Mouse (Mus musculus) myocyte (in vitro differentiated cells): ENCODE results near the gene Smpd3. TPM values are rescaled to one million over a fixed set of nuclear protein-coding genes. Genes with fewer than 3 reads are reported as not detected.

ENCODE experiments used
- H3K27me3 ChIP-seq: one replicate; pipeline ENCODE4 v1.6.1; 2011; ENCODE audit not compliant: control insufficient read depth, insufficient read depth, insufficient read length
- H3K36me3 ChIP-seq: one replicate; pipeline ENCODE4 v1.6.1; 2011; ENCODE audit not compliant: control insufficient read depth, insufficient read depth
- H3K4me2 ChIP-seq: one replicate; pipeline ENCODE4 v1.6.1; 2011; ENCODE audit warnings: low read depth, control low read depth
- H3K4me3 ChIP-seq: one replicate; pipeline ENCODE4 v1.5.1; 2011; ENCODE audit warnings: mild to moderate bottlenecking, control low read depth, moderate library complexity
- H3K79me2 ChIP-seq: one replicate; pipeline ENCODE4 v1.6.1; 2011; ENCODE audit not compliant: control insufficient read depth, insufficient read depth
- H3ac ChIP-seq: one replicate; pipeline ENCODE4 v1.6.1; 2011; ENCODE audit not compliant: control insufficient read depth, insufficient read length
- CEBPB ChIP-seq: IDR thresholded peaks from 2 replicates; pipeline ENCODE4 v1.6.1; 2011; ENCODE audit warnings: mild to moderate bottlenecking, moderate library complexity; ENCODE audit not compliant: poor library complexity, insufficient read depth, severe bottlenecking
- E2F4 ChIP-seq: IDR thresholded peaks from one replicate; pipeline ENCODE4 v1.6.1; 2011; ENCODE audit warnings: mild to moderate bottlenecking, control low read depth, moderate library complexity; ENCODE audit not compliant: insufficient read depth
- MAX ChIP-seq: IDR thresholded peaks from one replicate; pipeline ENCODE4 v1.6.1; 2011; ENCODE audit warnings: low read depth, mild to moderate bottlenecking, control low read depth
- MYOD1 ChIP-seq, 3 experiments: IDR thresholded peaks; one replicate each; pipeline ENCODE4 v1.6.1; 2011; ENCODE audit warnings: control low read depth in 2 of 3, low read depth in 2 of 3, mild to moderate bottlenecking in 2 of 3, moderate library complexity in 1 of 3; ENCODE audit not compliant: insufficient read length in 2 of 3, control insufficient read depth in 1 of 3
- MYOG ChIP-seq, 3 experiments: IDR thresholded peaks; one replicate each; pipeline ENCODE4 v1.6.1; 2011; ENCODE audit warnings: control low read depth in 2 of 3, low read depth in 2 of 3, mild to moderate bottlenecking in 2 of 3; ENCODE audit not compliant: insufficient read length in 2 of 3, control insufficient read depth in 1 of 3, insufficient read depth in 1 of 3
- POLR2A ChIP-seq: IDR thresholded peaks from one replicate; pipeline ENCODE4 v1.6.1; 2011; ENCODE audit warnings: low read depth, mild to moderate bottlenecking, control low read depth, moderate library complexity; ENCODE audit not compliant: insufficient read length
- POLR2AphosphoS2 ChIP-seq: IDR thresholded peaks from one replicate; pipeline ENCODE4 v1.6.1; 2011; ENCODE audit warnings: low read depth, control low read depth; ENCODE audit not compliant: insufficient read length
- REST ChIP-seq: IDR thresholded peaks from one replicate; pipeline ENCODE4 v1.6.1; 2011; ENCODE audit warnings: mild to moderate bottlenecking, control low read depth, moderate library complexity; ENCODE audit not compliant: insufficient read depth, insufficient read length
- SRF ChIP-seq: IDR thresholded peaks from one replicate; pipeline ENCODE4 v1.6.1; 2011; ENCODE audit warnings: low read depth; ENCODE audit not compliant: control insufficient read depth, insufficient read length
- TCF12 ChIP-seq: IDR thresholded peaks from one replicate; pipeline ENCODE4 v1.6.1; 2011; ENCODE audit warnings: mild to moderate bottlenecking, control low read depth; ENCODE audit not compliant: poor library complexity, insufficient read depth, severe bottlenecking
- TCF3 ChIP-seq: IDR thresholded peaks from one replicate; pipeline ENCODE4 v1.6.1; 2011; ENCODE audit warnings: low read depth, control low read depth; ENCODE audit not compliant: insufficient read length
- USF1 ChIP-seq: IDR thresholded peaks from one replicate; pipeline ENCODE4 v1.6.1; 2011; ENCODE audit warnings: low read depth, mild to moderate bottlenecking, control low read depth, moderate library complexity
- polyA plus RNA-seq: library from polyadenylated mRNA; unstranded; fragments of >200 nt; fragmentation: generic; extraction: Trizol; gene quantifications from one replicate; pipeline ENCODE4 v1.2.1, GENCODE M21; 2012; ENCODE audit warnings: missing spikeins

The Smpd3 gene
- polyA plus RNA-seq, result 0.02 TPM

GRCm38 (mm10) chr8:106337852-106338521 lies at the start of gene Smpd3:
Smpd3 (minus strand) TSS chr8:106337988.
- no peak within 1 kb of the TSS for H3ac ChIP-seq
- peaks cover 20% of the 10 kb centered on the region for H3K27me3 ChIP-seq
- H3K4me3 ChIP-seq, result peak within 1 kb of the TSS; percentile 23
- H3K36me3 ChIP-seq, result no peaks in the 10 kb centered on the region
- no peaks in the 10 kb centered on the region for H3K79me2 ChIP-seq
- peak within 1 kb of the TSS; percentile 87 for H3K4me2 ChIP-seq
- TF ChIP-seq MYOG (IDR thresholded peaks at IDR 0.05; ENCODE audit: control insufficient read depth in 1 of 3, insufficient read depth in 1 of 3, insufficient read length in 2 of 3, low read depth in 2 of 3) (peak in 1 of 3 experiments; percentile 13), MAX (no peak), MYOD1 (IDR thresholded peaks at IDR 0.05; ENCODE audit: control insufficient read depth in 1 of 3, insufficient read length in 2 of 3, low read depth in 2 of 3) (peak in 1 of 3 experiments; percentile 10), TCF3 (no peak), TCF12 (no peak), REST (peak; percentile 86), USF1 (peak; percentile 14), POLR2AphosphoS2 (no peak), CEBPB (no peak), POLR2A (no peak), SRF (peak; percentile 57), E2F4 (no peak)

DNA sequence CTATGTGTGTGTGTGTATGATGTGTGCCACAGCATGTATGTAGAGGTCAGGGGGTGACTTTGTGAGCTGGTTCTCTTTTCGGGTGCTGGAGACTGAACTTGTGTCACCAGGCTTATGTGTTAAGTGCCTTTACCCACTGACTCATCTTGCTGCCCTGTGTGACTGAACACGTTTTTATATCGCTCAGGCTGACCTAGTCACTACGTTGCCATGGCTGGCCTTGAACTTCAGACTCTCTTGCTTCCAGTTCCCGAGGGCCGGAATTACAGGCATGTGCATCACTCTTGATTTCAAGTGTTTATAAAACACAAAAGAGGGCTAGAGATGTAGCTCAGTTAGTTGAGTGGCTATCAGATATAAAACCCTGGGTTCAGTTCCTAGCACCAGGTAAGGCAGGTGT lies 43.2 kb upstream of the Smpd3 start:
- no peaks in the 10 kb centered on the region for H3K79me2 ChIP-seq
- H3ac ChIP-seq, result no peak overlapping the region
- no peak overlapping the region for H3K4me3 ChIP-seq

DNA sequence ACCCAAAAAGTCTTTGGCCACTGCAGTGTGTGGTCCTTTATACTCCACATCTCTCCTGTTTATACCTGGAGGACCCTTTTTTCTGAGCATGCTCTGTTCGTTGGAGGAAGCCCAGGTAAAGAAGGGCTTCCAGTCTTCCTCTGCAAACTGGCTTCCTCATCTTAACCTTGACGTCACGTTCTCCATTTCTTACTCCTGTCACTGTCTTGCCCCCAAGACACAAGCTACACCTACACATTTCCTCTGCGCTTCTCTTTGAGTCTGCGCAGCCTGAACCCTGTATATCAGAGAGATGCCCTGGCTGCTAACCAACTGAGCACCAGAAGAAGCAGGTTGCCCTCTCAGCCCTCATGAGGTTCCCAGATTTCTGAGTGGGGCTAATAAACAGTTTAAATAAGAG lies 41.6 kb upstream of the Smpd3 start:
- Histone ChIP-seq H3K79me2 (no peaks in the 10 kb centered on the region), H3K4me2 (no peak overlapping the region), H3K36me3 (no peaks in the 10 kb centered on the region), H3K27me3 (no peaks in the 10 kb centered on the region), H3K4me3 (no peak overlapping the region), H3ac (no peak overlapping the region)
- TF ChIP-seq MAX (no peak), TCF3 (no peak)

More for the DNA sequence above, 43.2 kb upstream of the Smpd3 start:
- Histone ChIP-seq H3K27me3 (no peaks in the 10 kb centered on the region), H3K36me3 (no peaks in the 10 kb centered on the region), H3K4me2 (no peak overlapping the region)
- TF ChIP-seq MYOG (IDR thresholded peaks at IDR 0.05; ENCODE audit: control insufficient read depth in 1 of 3, insufficient read depth in 1 of 3, insufficient read length in 2 of 3, low read depth in 2 of 3) (no peak), POLR2AphosphoS2 (no peak), MYOD1 (IDR thresholded peaks at IDR 0.05; ENCODE audit: control insufficient read depth in 1 of 3, insufficient read length in 2 of 3, low read depth in 2 of 3) (no peak), E2F4 (no peak), REST (no peak), USF1 (no peak), MAX (no peak), POLR2A (no peak)

DNA sequence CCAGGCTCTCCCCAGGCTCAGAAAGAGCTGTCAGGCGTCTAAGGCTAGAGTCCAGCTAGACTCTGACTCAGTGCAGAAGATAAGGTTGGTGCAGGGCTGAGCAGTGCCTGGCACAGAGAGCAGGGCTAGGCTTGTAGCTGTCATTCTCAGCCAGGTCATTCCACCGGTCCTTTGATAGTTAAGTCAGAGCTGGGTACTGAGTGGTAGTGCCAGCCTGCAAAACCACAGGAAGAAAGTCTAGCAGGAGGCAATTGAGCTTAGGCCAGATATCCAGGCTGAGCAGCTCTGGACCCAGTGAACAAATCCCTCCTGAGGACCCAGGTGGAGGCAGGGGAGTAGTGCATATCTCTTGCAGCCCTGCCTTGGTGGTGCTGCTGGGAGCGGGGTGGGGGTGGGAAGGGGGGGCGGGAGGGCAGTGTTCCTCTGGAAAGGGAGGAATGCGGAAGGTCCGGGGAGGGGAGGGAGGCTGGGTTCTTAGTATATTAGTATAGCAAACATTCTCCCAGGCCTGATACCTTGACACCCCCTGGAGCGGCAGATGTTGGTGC lies 40.8 kb upstream of the Smpd3 start:
- Histone ChIP-seq H3K4me2 (no peak overlapping the region), H3K79me2 (no peaks in the 10 kb centered on the region)
- TF ChIP-seq E2F4 (no peak), REST (no peak), TCF3 (no peak), POLR2A (no peak), MYOD1 (IDR thresholded peaks at IDR 0.05; ENCODE audit: control insufficient read depth in 1 of 3, insufficient read length in 2 of 3, low read depth in 2 of 3) (no peak), CEBPB (no peak), POLR2AphosphoS2 (no peak), MYOG (IDR thresholded peaks at IDR 0.05; ENCODE audit: control insufficient read depth in 1 of 3, insufficient read depth in 1 of 3, insufficient read length in 2 of 3, low read depth in 2 of 3) (no peak), MAX (no peak), TCF12 (no peak), USF1 (no peak), SRF (no peak)

DNA sequence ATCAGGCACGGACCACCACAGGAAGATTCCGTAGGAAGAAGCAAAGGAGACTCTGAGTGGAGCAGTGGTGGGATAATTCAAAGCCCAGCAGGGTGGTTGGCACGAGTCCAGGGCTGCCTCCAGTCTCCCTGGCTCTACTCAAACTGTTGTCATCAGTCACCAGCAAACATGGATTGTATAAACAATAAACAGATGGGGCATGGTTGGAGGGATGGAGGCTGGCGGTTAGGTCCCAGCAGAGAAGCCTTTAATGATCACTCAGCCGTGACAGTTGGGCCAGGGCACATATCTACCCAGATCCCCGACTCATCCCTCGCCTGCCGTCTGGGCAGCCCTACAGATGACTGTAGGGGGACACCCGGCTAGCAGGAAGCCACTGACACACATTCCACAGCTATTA lies 39.1 kb upstream of the Smpd3 start:
- no peak overlapping the region for H3K4me2 ChIP-seq

More for the DNA sequence above, 40.8 kb upstream of the Smpd3 start:
- no peaks in the 10 kb centered on the region for H3K36me3 ChIP-seq
- no peak overlapping the region for H3K4me3 ChIP-seq
- H3ac ChIP-seq, result no peak overlapping the region
- no peaks in the 10 kb centered on the region for H3K27me3 ChIP-seq

More for the DNA sequence above, 39.1 kb upstream of the Smpd3 start:
- no peak overlapping the region for H3ac ChIP-seq
- no peak for TF ChIP-seq MAX
- TF ChIP-seq TCF3, result no peak
- TF ChIP-seq E2F4, result no peak
- no peak for TF ChIP-seq REST
- no peak overlapping the region for H3K4me3 ChIP-seq
- H3K27me3 ChIP-seq, result peaks cover 3% of the 10 kb centered on the region
- H3K36me3 ChIP-seq, result no peaks in the 10 kb centered on the region
- H3K79me2 ChIP-seq, result no peaks in the 10 kb centered on the region
